Mouse (Mus musculus) 3134 (cell line): ENCODE measurements around the gene P2rx2.

Experiments used
- DNase-seq: peaks from one replicate; pipeline ENCODE4 v3.0.0-alpha.2; 2011; ENCODE audit warnings: low spot score; ENCODE audit not compliant: insufficient read length; ENCODE audit errors: extremely low read depth

Gene P2rx2

DNA sequence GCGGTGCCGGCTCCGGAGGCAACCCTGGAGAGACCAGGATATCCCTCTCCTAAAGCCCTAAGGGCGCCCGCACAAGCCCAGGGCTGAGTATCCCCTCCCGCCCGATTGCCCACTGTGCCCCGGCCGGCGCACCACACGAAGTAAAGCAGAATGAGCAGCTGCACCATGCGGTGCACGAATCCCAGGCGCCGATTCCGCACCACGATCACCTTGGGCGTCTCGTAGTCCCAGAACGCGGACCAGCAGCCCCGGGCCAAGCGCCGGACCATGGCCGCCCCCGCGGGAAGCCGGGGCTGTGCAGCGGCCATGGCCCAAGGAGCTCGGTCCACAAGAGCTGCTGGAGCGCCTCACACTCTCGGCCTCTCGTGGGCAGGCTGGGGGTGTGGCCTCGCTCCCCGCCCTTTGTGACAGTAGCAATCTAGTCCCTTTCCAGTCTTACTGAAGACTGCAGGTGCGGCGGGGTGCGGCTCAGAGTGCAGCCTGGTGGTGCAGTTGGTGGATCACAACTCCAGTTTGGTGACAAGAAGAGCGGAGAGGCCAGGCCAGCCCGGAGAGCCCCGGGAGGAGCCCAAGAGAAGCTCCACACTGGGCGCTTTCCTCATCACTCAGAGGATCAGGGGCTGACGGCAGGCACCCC lies at the start of gene P2rx2:
TSS of gene P2rx2 (minus strand) at position 565 of the 637 bp plus-strand sequence.
- no peak for DNase-seq

- no peak for DNase-seq
These were observed 49.7 kb upstream of the P2rx2 start for GRCm38 (mm10) chr5:110392727-110393126.

- no peak for DNase-seq
These were observed 47.6 kb upstream of the P2rx2 start for GRCm38 (mm10) chr5:110390631-110391030.

GRCm38 (mm10) chr5:110387332-110387731 lies 44.3 kb upstream of the P2rx2 start:
- no peak for DNase-seq

DNA sequence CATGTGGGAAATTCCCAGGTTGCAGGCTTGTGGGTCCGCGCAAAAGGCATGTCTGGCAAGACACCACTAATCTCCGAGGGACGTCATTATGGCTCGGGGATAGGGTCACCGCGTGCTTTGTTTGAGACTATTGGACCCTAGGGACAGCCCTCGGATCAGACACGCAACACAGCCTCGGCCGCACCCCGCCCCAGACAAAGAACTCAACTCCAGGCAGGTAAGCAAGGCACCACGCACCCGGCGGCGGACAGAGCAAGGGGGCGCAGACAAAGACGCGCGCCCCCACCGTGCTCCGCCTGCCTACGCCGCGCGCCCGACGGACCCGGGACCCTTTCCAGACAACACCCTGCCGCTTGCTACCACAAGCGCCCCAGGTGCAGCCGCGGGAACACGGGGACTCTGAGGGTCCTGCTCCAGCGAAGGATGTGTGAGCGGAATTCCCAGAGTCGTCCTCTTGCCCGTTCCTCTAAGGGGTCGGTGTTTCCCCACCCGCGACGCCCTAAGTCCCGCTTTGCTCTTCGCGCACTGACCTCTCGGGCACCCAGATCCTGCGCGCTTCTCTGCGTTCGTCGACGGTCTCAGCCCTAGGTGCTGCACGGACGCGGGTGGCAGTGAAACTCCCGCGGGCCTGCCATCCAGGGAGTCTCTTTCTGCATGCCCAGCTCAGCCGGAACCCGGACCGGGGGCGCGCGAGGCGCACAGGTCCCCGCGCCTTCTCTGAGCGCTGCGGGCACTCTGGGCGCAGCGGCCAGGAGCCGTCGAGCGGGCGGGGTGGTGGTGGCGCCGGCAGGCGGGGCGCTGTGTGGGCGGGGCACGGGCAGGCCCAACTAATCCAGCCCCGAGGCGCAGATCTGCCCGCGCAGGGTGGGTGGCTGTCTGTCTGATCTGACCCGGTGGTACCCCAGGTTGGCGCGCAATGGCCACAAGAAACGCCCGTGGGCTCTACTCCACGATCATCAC lies 43.6 kb upstream of the P2rx2 start:
- no peak for DNase-seq

- DNase-seq = no peak
These were observed 42.3 kb upstream of the P2rx2 start for GRCm38 (mm10) chr5:110385263-110385662.

- DNase-seq = no peak
These were observed 41.5 kb upstream of the P2rx2 start for GRCm38 (mm10) chr5:110384491-110384890.

DNA sequence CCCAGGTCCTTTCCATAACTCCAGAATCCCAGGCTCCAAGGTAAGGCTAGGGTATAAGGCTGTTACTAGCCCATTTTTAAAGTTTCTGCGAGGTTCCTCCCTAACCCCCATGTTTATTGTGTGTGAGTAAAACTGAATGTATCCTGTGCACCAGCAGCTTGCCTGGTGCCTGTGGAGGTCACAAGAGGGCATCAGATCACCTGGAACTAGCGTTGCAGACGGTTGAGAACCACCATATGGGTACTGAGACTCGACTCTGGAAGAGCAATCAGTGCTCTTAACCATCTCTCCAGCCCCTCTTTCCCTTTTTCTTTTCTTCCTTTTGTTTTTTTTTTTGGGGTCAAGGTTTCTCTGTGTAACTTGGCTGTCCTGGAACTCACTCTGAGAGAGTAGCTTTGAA lies 36.8 kb upstream of the P2rx2 start:
- DNase-seq = no peak

- no peak for DNase-seq
These were observed 36.1 kb upstream of the P2rx2 start for GRCm38 (mm10) chr5:110379086-110379485.

GRCm38 (mm10) chr5:110378181-110378583 lies 35.2 kb upstream of the P2rx2 start:
- DNase-seq = no peak

- DNase-seq = peak; percentile 45
These were observed 33.9 kb upstream of the P2rx2 start for GRCm38 (mm10) chr5:110376802-110377433.

DNA sequence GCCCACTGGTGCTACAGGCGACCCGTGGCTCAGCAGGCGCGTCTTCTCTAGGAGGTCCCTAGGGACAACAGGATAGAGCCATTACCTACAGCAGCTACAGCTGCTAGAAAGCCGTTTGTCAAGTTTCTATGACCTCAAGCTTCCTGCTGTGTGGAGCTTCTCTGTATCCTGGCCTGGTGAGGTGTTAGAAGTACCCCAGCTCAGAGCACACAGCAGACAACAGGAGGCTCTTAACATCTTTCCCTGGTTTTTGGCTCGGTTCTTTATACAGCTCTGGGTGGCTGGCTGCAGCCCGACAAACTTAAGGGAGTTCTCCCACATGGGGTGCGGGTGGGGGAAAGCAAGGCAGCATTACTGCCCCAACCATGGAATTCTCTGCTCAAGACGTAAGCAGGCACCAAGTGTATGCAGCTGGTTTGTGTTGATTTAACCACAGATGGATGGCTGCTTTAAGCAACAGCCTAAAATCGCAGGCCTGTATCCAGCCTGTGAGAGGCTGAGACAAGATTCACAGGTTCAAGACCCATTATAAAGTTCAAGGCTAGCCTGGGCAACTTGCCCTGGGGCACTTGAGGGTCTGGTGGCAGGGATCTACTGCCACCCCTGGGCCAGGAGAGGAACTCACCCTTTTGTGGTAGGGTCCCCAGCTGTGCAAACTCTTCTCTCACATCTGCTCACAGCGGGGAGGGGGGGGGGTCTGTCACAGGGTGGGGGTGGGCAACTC lies 21.0 kb upstream of the P2rx2 start:
- no peak for DNase-seq

- DNase-seq = no peak
These were observed 20.3 kb upstream of the P2rx2 start for GRCm38 (mm10) chr5:110363179-110363821.

- DNase-seq = no peak
These were observed 19.8 kb upstream of the P2rx2 start for GRCm38 (mm10) chr5:110362813-110363178.

DNA sequence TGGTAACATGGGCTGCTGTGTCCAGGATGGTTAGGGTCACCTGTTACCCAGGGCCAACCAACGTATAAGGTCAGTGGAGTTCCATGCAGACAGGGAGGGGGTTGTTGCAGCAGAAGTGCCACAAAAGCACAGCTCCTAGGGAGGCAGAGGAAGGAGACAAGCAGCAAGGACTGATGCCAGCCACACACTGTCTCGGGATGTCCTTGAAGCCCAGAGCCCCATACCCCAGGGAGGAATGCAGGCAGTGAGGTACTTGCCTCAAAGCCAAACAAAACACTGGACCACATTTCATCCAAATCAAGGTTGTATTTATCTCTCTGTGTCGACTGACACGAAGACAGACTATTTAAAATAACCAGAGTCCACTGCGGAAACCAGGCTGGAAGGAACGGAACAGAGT lies 18.5 kb upstream of the P2rx2 start:
- no peak for DNase-seq

- DNase-seq = no peak
These were observed 14.6 kb upstream of the P2rx2 start for GRCm38 (mm10) chr5:110357531-110358179.

GRCm38 (mm10) chr5:110354716-110355115 lies 11.7 kb upstream of the P2rx2 start:
- no peak for DNase-seq

DNA sequence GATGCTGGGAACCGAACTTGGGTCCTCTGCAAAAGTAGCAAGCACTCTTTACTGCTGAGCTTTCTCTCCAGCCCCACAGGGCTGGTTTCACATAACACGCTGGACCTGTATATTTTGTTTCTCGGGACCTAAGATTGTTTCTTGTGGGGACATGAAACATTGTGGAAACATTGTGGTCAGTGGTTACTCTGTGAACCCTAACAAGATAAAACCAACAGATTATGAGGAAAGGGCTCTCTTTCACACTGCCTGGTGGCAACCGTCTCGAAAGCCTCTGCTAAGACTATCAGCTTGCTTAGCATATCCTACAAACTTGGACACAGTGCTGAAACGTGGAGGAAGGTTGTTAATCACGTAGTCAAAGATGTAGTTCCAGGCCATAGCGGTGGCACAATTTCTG lies 4.0 kb upstream of the P2rx2 start:
- no peak for DNase-seq

GRCm38 (mm10) chr5:110345553-110345952 lies 2.5 kb upstream of the P2rx2 start:
- DNase-seq = no peak

- no peak for DNase-seq
These were observed 1.5 kb upstream of the P2rx2 start, which contains the start of gene Lrcol1 for GRCm38 (mm10) chr5:110344524-110344923. Gene Lrcol1 (plus strand): TSS chr5:110344730.
